Mouse (Mus musculus): ENCODE results near the gene Sspo.

Sspo gene

GRCm38 (mm10) chr6:48445181-48446101 is 2.6 kb upstream of the Sspo start, which contains the start of gene Zfp467:
Zfp467 (minus strand) TSS chr6:48445825.
- no peak for TF ChIP-seq GATA4 (IDR thresholded peaks at IDR 0.05; ENCODE audit: insufficient replicate concordance, low read length)

GRCm38 (mm10) chr6:48446256-48446655 is 1.8 kb upstream of the Sspo start:
- no peak for TF ChIP-seq GATA4 (IDR thresholded peaks at IDR 0.05; ENCODE audit: insufficient replicate concordance, low read length)

- TF ChIP-seq GATA4 (IDR thresholded peaks at IDR 0.05; ENCODE audit: insufficient replicate concordance, low read length) = no peak
These were observed 1.1 kb upstream of the Sspo start for GRCm38 (mm10) chr6:48446896-48447295.

GRCm38 (mm10) chr6:48448527-48448926 is 498 bp downstream of the Sspo start:
- TF ChIP-seq GATA4 (IDR thresholded peaks at IDR 0.05; ENCODE audit: insufficient replicate concordance, low read length) = no peak

GRCm38 (mm10) chr6:48452151-48452550 is 4.1 kb downstream of the Sspo start:
- no peak for TF ChIP-seq GATA4 (IDR thresholded peaks at IDR 0.05; ENCODE audit: insufficient replicate concordance, low read length)

GRCm38 (mm10) chr6:48452771-48453170 is 4.7 kb downstream of the Sspo start:
- no peak for TF ChIP-seq GATA4 (IDR thresholded peaks at IDR 0.05; ENCODE audit: insufficient replicate concordance, low read length)

GRCm38 (mm10) chr6:48464966-48465679 is 17.1 kb downstream of the Sspo start:
- TF ChIP-seq GATA4 (IDR thresholded peaks at IDR 0.05; ENCODE audit: insufficient replicate concordance, low read length) = no peak

GRCm38 (mm10) chr6:48466715-48467114 is 18.7 kb downstream of the Sspo start:
- TF ChIP-seq GATA4 (IDR thresholded peaks at IDR 0.05; ENCODE audit: insufficient replicate concordance, low read length) = no peak

GRCm38 (mm10) chr6:48467490-48467889 is 19.5 kb downstream of the Sspo start:
- TF ChIP-seq GATA4 (IDR thresholded peaks at IDR 0.05; ENCODE audit: insufficient replicate concordance, low read length) = no peak

- TF ChIP-seq GATA4 (IDR thresholded peaks at IDR 0.05; ENCODE audit: insufficient replicate concordance, low read length) = no peak
These were observed 22.7 kb downstream of the Sspo start for GRCm38 (mm10) chr6:48470739-48471138.

- no peak for TF ChIP-seq GATA4 (IDR thresholded peaks at IDR 0.05; ENCODE audit: insufficient replicate concordance, low read length)
These were observed 30.4 kb downstream of the Sspo start for GRCm38 (mm10) chr6:48478446-48478845.

GRCm38 (mm10) chr6:48482501-48482900 is 34.5 kb downstream of the Sspo start:
- TF ChIP-seq GATA4 (IDR thresholded peaks at IDR 0.05; ENCODE audit: insufficient replicate concordance, low read length) = no peak

GRCm38 (mm10) chr6:48487747-48488725 is 40.0 kb downstream of the Sspo start:
- TF ChIP-seq GATA4 (IDR thresholded peaks at IDR 0.05; ENCODE audit: insufficient replicate concordance, low read length) = no peak

- no peak for TF ChIP-seq GATA4 (IDR thresholded peaks at IDR 0.05; ENCODE audit: insufficient replicate concordance, low read length)
These were observed 41.7 kb downstream of the Sspo start for GRCm38 (mm10) chr6:48489741-48490140.

GRCm38 (mm10) chr6:48491361-48491760 is 43.3 kb downstream of the Sspo start:
- TF ChIP-seq GATA4 (IDR thresholded peaks at IDR 0.05; ENCODE audit: insufficient replicate concordance, low read length) = no peak

Data from liver, adult (tissue).